Mouse (Mus musculus) kidney, embryonic 14.5 days (tissue): ENCODE results near the gene Mgrn1. TPM values are rescaled to one million over a fixed set of nuclear protein-coding genes. Genes with fewer than 3 reads are reported as not detected.
A peak's percentile ranks its signal among the peaks of the same experiment; 100 is the strongest.

Experiments
- ATAC-seq: fragments of 200-750 bp; cut with Nextera tagmentation; 2 replicates; pipeline ENCODE4 v1.8.0; 2017; ENCODE audit warnings: moderate number of reproducible peaks, mild to moderate bottlenecking, moderate TSS enrichment, moderate library complexity; ENCODE audit not compliant: low FRiP score, low TSS enrichment
- H3K27ac ChIP-seq: fragments of 300-500 bp; sonication (generic); 2 replicates; pipeline ENCODE4 v1.5.1; 2014; ENCODE audit warnings: low read depth, mild to moderate bottlenecking, low read length, moderate library complexity, mixed read lengths
- H3K27me3 ChIP-seq: fragments of 300-500 bp; sonication (generic); 2 replicates; pipeline ENCODE4 v1.6.1; 2014; ENCODE audit warnings: mild to moderate bottlenecking, low read length; ENCODE audit not compliant: control insufficient read depth, insufficient read depth
- H3K36me3 ChIP-seq: fragments of 300-500 bp; sonication (generic); 2 replicates; pipeline ENCODE4 v1.6.1; 2014; ENCODE audit warnings: low read length, mixed read lengths; ENCODE audit not compliant: control insufficient read depth, insufficient read depth
- H3K4me1 ChIP-seq: fragments of 300-500 bp; sonication (generic); 2 replicates; pipeline ENCODE4 v1.6.1; 2014; ENCODE audit warnings: low read length, mixed read lengths; ENCODE audit not compliant: control insufficient read depth, insufficient read depth
- H3K4me2 ChIP-seq: fragments of 300-500 bp; sonication (generic); replicated peaks from 2 replicates; pipeline ENCODE4 v1.6.1; 2014; ENCODE audit warnings: low read depth, mild to moderate bottlenecking, low read length
- H3K4me3 ChIP-seq: fragments of 300-500 bp; sonication (generic); 2 replicates; pipeline ENCODE4 v1.5.1; 2014; ENCODE audit warnings: mild to moderate bottlenecking, low read length
- H3K9ac ChIP-seq: fragments of 300-500 bp; sonication (generic); 2 replicates; pipeline ENCODE4 v1.6.1; 2014; ENCODE audit warnings: low read depth, mild to moderate bottlenecking, low read length, moderate library complexity
- H3K9me3 ChIP-seq: fragments of 300-500 bp; sonication (generic); 2 replicates; pipeline ENCODE4 v1.6.1; 2016; ENCODE audit warnings: low read length; ENCODE audit not compliant: control insufficient read depth
- WGBS: fragments of 180-500 bp; shearing (Covaris S2); extraction: QIAGEN DNeasy Blood & Tissue Kit; methylation state at CpG from one replicate; pipeline ENCODE4 v1.1.7; 2014; 5-methylcytosine and 5-hydroxymethylcytosine counted together
- polyA plus RNA-seq: library from polyadenylated mRNA; unstranded; fragments of >200 nt; fragmentation: Nextera tagmentation; extraction: Ambion mirVana; gene quantifications from 2 replicates; pipeline ENCODE4 v1.2.1, GENCODE M21; 2014

Mgrn1 gene
- polyA plus RNA-seq, result 54.0 and 89.2 TPM in 2 replicates

DNA sequence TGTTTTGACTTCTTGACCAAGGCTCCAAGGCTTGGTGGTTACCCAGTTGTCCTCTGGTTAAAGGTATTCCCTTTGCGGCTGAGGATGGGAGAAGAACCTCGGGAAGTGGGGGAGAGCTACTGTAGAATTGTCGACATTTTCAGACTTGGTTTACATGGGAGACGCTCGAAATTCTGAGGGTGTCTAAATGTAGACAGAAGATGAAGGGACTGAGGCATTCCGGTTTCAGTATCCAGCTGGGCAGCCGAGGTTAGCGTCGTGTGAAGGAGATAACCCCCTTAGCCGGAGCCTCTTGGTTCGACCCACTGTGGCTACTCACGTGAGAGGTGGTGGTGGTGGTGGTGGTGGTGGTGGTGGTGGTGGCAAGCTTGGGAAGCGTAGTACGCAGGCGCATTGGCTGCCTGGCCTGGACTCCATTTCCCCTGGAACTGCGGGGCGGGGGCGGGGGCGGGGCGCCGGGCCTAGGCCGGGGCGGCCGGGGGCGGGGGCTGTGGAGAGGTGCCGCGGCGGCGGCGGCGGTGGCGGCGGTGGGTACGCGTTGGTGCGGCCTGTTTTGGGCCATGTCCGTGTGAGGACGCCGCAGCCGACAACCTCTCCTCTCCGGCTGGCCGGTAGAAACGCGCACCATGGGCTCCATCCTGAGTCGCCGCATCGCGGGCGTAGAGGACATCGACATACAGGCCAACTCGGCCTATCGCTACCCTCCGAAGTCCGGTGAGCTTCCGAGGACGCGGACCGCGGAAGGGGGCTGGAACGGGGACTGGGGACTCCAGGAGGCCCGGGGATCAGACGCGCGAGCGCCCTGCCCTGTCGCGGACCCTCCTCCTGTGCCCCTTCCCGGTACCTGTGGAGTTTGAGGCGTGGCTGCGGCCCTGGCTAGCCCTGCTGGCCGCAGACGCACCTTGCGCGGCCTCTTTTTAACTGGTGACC, at the start of gene Mgrn1:
Gene Mgrn1, plus strand, starts transcription at position 490 of the 930 bp plus-strand sequence.
- peak within 1 kb of the TSS; percentile 90 for H3K9ac ChIP-seq
- H3K27me3 ChIP-seq, result no peaks in the 10 kb centered on the region
- H3K27ac ChIP-seq, result peak within 1 kb of the TSS; percentile 83
- H3K4me1 ChIP-seq, result peaks cover 13% of the 10 kb centered on the region
- peak; percentile 91 for ATAC-seq
- no peaks in the 10 kb centered on the region for H3K9me3 ChIP-seq
- under 1% methylated on average over 65 of the region's 74 CpGs for WGBS
- no peaks in the 10 kb centered on the region for H3K36me3 ChIP-seq
- peak within 1 kb of the TSS; percentile 90 for H3K4me3 ChIP-seq
- peak within 1 kb of the TSS; percentile 62 for H3K4me2 ChIP-seq

DNA sequence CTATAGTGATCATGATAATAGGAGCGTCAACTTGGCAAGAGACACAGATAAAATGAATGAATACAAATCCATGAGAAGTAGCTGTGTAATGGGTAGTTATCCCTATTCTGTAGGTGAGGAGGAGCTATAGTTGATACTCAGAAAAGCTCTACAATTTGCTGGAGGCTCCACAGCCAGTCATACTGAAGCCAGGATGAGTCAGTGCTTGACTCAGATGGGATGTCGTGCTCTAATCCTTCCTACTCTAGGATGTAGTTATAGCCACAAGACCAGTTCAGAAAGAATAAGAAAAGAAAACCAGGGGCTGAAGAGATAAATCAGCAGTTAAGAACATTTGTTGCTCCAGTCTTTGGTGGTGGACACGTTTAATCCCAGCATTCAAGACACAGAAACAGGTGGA, 48.4 kb upstream of the Mgrn1 start:
- H3K27ac ChIP-seq, result no peak overlapping the region
- no peaks in the 10 kb centered on the region for H3K4me1 ChIP-seq
- no peaks in the 10 kb centered on the region for H3K36me3 ChIP-seq
- H3K4me3 ChIP-seq, result no peak overlapping the region
- 74% methylated on average over 3 of the region's 3 CpGs for WGBS
- no peaks in the 10 kb centered on the region for H3K27me3 ChIP-seq
- no peak overlapping the region for H3K4me2 ChIP-seq
- no peaks in the 10 kb centered on the region for H3K9me3 ChIP-seq
- no peak overlapping the region for H3K9ac ChIP-seq
- no peak for ATAC-seq

DNA sequence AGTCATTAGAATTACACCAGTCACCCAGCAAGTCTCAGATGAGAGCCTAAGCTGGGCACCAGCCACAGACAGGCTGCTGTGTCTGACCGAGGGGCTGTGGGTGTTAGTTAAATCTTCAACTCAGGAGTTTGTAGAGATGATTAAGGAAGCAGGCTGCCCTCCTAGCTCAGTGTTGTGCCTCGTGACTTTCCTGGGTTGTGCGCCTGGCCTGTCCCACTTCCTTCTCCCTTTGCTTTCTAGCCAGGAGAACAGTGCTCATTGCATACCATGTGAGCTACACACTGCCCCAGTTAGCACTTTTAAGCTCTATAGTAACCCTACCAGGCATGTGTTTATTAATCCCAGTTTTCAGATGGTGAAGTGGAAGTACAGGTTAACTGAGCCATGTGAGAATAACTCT, 46.5 kb upstream of the Mgrn1 start:
- Histone ChIP-seq H3K4me2 (no peak overlapping the region), H3K27me3 (no peaks in the 10 kb centered on the region), H3K27ac (no peak overlapping the region), H3K36me3 (no peaks in the 10 kb centered on the region), H3K4me3 (no peak overlapping the region), H3K9me3 (no peaks in the 10 kb centered on the region), H3K4me1 (no peaks in the 10 kb centered on the region), H3K9ac (no peak overlapping the region)
- 77% methylated on average over 3 of the region's 3 CpGs for WGBS
- ATAC-seq, result no peak

- no peaks in the 10 kb centered on the region for H3K27me3 ChIP-seq
- no peak overlapping the region for H3K4me2 ChIP-seq
- H3K27ac ChIP-seq, result no peak overlapping the region
- H3K4me3 ChIP-seq, result no peak overlapping the region
- no peak overlapping the region for H3K9ac ChIP-seq
- no peaks in the 10 kb centered on the region for H3K4me1 ChIP-seq
- WGBS, result 77% methylated on average over 8 of the region's 8 CpGs
- H3K36me3 ChIP-seq, result no peaks in the 10 kb centered on the region
- H3K9me3 ChIP-seq, result no peaks in the 10 kb centered on the region
- ATAC-seq, result no peak
Measured at GRCm38 (mm10) chr16:4840231-4840630, 45.8 kb upstream of the Mgrn1 start.

DNA sequence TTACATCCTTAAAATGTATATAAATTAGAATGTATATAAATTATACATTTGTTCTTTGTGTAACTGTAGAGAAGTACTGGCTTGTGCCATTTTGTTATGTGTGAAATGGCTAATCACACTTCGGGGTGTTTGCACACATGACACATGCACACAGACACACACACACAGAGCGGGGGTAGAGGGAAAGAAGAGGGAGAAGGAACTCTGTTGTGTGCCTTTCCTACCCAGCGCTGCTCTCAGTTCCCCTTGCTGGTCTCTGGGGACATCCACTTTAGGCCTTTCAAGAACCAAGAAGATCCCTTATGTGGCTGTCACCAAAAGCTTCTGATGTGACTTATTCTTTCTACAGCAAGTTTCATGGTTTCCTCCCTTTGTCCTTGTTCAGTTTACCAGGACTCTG, 39.0 kb upstream of the Mgrn1 start:
- Histone ChIP-seq H3K9ac (no peak overlapping the region), H3K4me2 (no peak overlapping the region), H3K27me3 (no peaks in the 10 kb centered on the region), H3K4me3 (no peak overlapping the region), H3K4me1 (no peaks in the 10 kb centered on the region), H3K36me3 (no peaks in the 10 kb centered on the region), H3K27ac (no peak overlapping the region), H3K9me3 (no peaks in the 10 kb centered on the region)
- WGBS, result 89% methylated on average over 3 of the region's 3 CpGs
- no peak for ATAC-seq

DNA sequence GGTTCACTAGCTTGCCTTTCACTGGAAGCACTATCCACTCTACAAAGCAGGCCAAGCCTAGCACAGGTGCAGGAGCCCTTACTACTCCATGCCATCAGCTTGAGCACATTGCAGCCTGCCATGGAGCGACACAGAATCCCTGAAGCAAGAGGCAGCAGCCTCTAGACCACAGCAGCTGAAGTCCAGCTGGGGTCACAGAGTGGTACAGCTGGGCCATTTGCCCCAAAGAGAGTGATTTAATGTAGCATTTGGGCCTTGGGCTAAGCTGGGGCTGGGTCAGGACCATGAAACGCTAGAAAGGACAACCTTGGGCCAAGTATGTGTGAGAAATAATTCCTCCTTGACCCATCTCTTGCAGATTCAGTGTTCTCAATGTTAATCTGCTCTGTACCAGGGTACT, 38.0 kb upstream of the Mgrn1 start:
- H3K27ac ChIP-seq, result no peak overlapping the region
- no peaks in the 10 kb centered on the region for H3K36me3 ChIP-seq
- H3K4me1 ChIP-seq, result no peaks in the 10 kb centered on the region
- no peaks in the 10 kb centered on the region for H3K27me3 ChIP-seq
- no peak overlapping the region for H3K4me2 ChIP-seq
- H3K9ac ChIP-seq, result no peak overlapping the region
- H3K4me3 ChIP-seq, result no peak overlapping the region
- WGBS, result 80% methylated on average over 2 of the region's 2 CpGs
- no peak for ATAC-seq
- H3K9me3 ChIP-seq, result no peaks in the 10 kb centered on the region

DNA sequence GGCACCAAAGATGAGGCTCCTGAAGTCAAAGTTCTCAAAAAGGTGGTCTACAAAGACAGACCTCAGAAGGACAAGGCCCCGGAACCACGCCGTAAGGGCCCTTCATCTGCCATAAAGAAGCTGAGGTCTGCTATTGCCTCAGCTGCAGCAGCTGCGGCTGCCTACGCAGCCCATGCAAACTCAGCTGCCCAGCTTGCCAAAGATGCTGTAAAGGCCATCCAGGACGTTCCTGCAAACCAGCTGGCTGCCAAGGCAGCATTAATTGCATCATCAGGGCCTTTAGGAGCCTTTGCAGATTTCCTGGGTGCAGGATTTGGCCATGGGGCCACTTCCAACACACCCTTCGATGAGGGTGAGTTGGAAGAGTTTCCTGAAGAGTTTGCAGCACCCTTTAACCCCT, 35.7 kb upstream of the Mgrn1 start:
- WGBS, result 75% methylated on average over 7 of the region's 7 CpGs
- Histone ChIP-seq H3K36me3 (no peaks in the 10 kb centered on the region), H3K9me3 (no peaks in the 10 kb centered on the region), H3K27me3 (no peaks in the 10 kb centered on the region), H3K4me1 (no peaks in the 10 kb centered on the region), H3K9ac (no peak overlapping the region), H3K4me2 (no peak overlapping the region), H3K4me3 (no peak overlapping the region), H3K27ac (no peak overlapping the region)
- ATAC-seq, result no peak

DNA sequence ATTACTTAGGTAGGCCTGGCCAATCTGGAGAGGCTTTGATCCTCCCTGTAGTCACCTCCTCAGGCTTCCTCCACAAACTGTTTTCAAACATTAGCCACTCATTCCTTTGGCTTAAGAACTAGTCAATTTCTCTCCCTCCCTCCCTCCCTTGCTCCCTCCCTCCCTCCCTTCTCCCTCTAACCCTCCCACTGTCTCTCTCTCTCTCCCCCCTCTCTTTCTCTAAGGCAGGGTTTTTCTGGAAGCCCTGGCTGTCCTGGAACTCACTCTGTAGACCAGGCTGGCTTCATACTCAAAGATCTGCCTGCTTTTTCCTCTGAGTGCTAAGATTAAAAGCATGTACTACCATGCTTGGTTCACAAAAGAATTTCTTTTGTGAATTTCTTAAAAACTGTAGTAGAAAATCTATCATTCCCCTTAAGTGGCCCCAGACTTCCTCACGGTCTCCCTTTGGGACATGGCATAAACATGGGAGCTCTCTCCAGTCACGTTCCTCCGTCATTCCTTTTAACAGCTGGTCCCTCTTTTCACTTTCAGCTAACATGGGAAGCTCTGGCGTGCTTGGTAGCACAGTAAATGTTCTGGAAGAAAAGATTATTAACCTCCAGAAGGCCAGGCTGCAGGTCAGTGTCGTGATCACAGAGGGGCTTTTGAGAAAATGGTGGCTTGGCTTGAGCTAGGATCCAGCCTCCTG, 35.0 kb upstream of the Mgrn1 start:
- WGBS, result 43% methylated on average over 5 of the region's 5 CpGs
- no peaks in the 10 kb centered on the region for H3K4me1 ChIP-seq
- no peak overlapping the region for H3K9ac ChIP-seq
- H3K27ac ChIP-seq, result no peak overlapping the region
- H3K36me3 ChIP-seq, result no peaks in the 10 kb centered on the region
- H3K4me2 ChIP-seq, result no peak overlapping the region
- no peaks in the 10 kb centered on the region for H3K9me3 ChIP-seq
- H3K4me3 ChIP-seq, result no peak overlapping the region
- H3K27me3 ChIP-seq, result no peaks in the 10 kb centered on the region
- ATAC-seq, result no peak

DNA sequence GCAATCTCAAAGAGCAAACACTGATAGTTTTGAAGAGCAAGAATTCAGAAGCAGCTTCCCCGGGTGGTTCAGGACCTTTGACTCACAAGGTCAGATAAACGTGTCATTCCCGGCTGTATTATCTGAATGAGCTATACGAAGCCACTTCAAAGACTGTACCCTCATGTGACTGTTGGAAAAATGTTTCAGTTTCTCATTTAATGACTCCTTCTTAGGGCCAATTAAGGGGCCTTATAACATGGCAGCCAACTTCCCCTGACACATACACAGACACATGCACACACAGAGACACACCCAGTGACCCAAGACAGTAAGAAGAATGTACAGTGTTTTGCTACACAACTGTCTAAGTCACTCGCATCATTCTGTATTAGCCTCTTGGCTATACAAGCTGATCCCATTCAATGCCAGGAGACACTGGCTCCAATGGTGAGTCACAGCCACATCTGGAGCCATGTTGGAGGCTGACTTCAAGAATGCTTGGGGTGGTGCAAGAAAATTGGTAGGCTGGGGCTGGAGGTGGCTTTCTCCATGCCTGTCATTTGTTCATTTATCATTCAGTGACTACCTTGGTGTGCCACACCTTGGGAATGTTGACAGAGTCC, 30.9 kb upstream of the Mgrn1 start:
- 49% methylated on average over 5 of the region's 5 CpGs for WGBS
- no peaks in the 10 kb centered on the region for H3K27me3 ChIP-seq
- no peaks in the 10 kb centered on the region for H3K4me1 ChIP-seq
- H3K9me3 ChIP-seq, result no peaks in the 10 kb centered on the region
- no peak overlapping the region for H3K27ac ChIP-seq
- no peak for ATAC-seq
- no peak overlapping the region for H3K4me3 ChIP-seq
- no peak overlapping the region for H3K4me2 ChIP-seq
- H3K36me3 ChIP-seq, result no peaks in the 10 kb centered on the region
- H3K9ac ChIP-seq, result no peak overlapping the region
